Mouse (Mus musculus) CD4-positive helper T cell, adult 2 months (primary cell): ENCODE results near the gene Uqcrc1.

Experiments used
- DNase-seq: peaks from one replicate; pipeline ENCODE4 v3.0.0-alpha.2; 2012; ENCODE audit warnings: low read depth, missing footprints, low spot score

Gene Uqcrc1

GRCm38 (mm10) chr9:108936418-108937364, at the start of gene Uqcrc1:
Uqcrc1 (plus strand) TSS chr9:108936633.
- peak; percentile 98 for DNase-seq

- no peak for DNase-seq
These were observed 24.1 kb upstream of the Uqcrc1 start for GRCm38 (mm10) chr9:108912308-108912707.

- no peak for DNase-seq
These were observed 23.3 kb upstream of the Uqcrc1 start for GRCm38 (mm10) chr9:108913161-108913560.

GRCm38 (mm10) chr9:108913621-108914020, 22.8 kb upstream of the Uqcrc1 start:
- no peak for DNase-seq

- DNase-seq = no peak
These were observed 21.9 kb upstream of the Uqcrc1 start, which contains the start of gene Tmem89 for GRCm38 (mm10) chr9:108914491-108914890. Tmem89 (plus strand) TSS chr9:108914619.

- DNase-seq = no peak
These were observed 10.5 kb upstream of the Uqcrc1 start for GRCm38 (mm10) chr9:108925897-108926296.

- no peak for DNase-seq
These were observed 8.0 kb upstream of the Uqcrc1 start for GRCm38 (mm10) chr9:108928424-108928823.

GRCm38 (mm10) chr9:108935991-108936390, 442 bp upstream of the Uqcrc1 start:
- DNase-seq = no peak

- no peak for DNase-seq
These were observed 8.7 kb downstream of the Uqcrc1 start for GRCm38 (mm10) chr9:108945111-108945510.

- DNase-seq = no peak
These were observed 9.2 kb downstream of the Uqcrc1 start for GRCm38 (mm10) chr9:108945608-108946007.

GRCm38 (mm10) chr9:108949231-108949966, 13.0 kb downstream of the Uqcrc1 start:
- no peak for DNase-seq

GRCm38 (mm10) chr9:108949967-108950728, 13.7 kb downstream of the Uqcrc1 start:
- no peak for DNase-seq

GRCm38 (mm10) chr9:108953081-108953636, 16.7 kb downstream of the Uqcrc1 start, which contains the start of gene Col7a1:
Col7a1 (plus strand) TSS chr9:108953586.
- DNase-seq = no peak

- DNase-seq = no peak
These were observed 18.8 kb downstream of the Uqcrc1 start for GRCm38 (mm10) chr9:108955241-108955640.

- DNase-seq = no peak
These were observed 19.4 kb downstream of the Uqcrc1 start for GRCm38 (mm10) chr9:108955846-108956245.

- no peak for DNase-seq
These were observed 27.1 kb downstream of the Uqcrc1 start for GRCm38 (mm10) chr9:108963577-108963976.

GRCm38 (mm10) chr9:108964338-108964737, 27.9 kb downstream of the Uqcrc1 start:
- DNase-seq = no peak

GRCm38 (mm10) chr9:108970623-108971022, 34.2 kb downstream of the Uqcrc1 start:
- DNase-seq = no peak

GRCm38 (mm10) chr9:108976483-108976882, 40.0 kb downstream of the Uqcrc1 start:
- DNase-seq = no peak

- DNase-seq = no peak
These were observed 41.5 kb downstream of the Uqcrc1 start for GRCm38 (mm10) chr9:108977966-108978365.

GRCm38 (mm10) chr9:108982498-108982897, 46.1 kb downstream of the Uqcrc1 start:
- no peak for DNase-seq
